Mouse (Mus musculus) neural tube, embryonic 13.5 days (tissue): Measurements from ENCODE around the gene Vat1. TPM values are rescaled to one million over a fixed set of nuclear protein-coding genes. Genes with fewer than 3 reads are reported as not detected.

ENCODE experiments used
- ATAC-seq: fragments of 200-750 bp; cut with Nextera tagmentation; 2 replicates; pipeline ENCODE4 v1.8.0; 2017; ENCODE audit warnings: low read depth, mild to moderate bottlenecking, moderate TSS enrichment, moderate library complexity
- H3K27ac ChIP-seq: fragments of 300-500 bp; sonication (generic); replicated peaks from 2 replicates; pipeline ENCODE4 v1.5.1; 2015; ENCODE audit warnings: moderate library complexity, mild to moderate bottlenecking, inconsistent platforms
- H3K27me3 ChIP-seq: fragments of 300-500 bp; sonication (generic); 2 replicates; pipeline ENCODE4 v1.6.1; 2015; ENCODE audit warnings: mild to moderate bottlenecking, inconsistent platforms
- H3K36me3 ChIP-seq: fragments of 300-500 bp; sonication (generic); 2 replicates; pipeline ENCODE4 v1.6.1; 2015; ENCODE audit warnings: mild to moderate bottlenecking, inconsistent platforms
- H3K4me1 ChIP-seq: fragments of 300-500 bp; sonication (generic); replicated peaks from 2 replicates; pipeline ENCODE4 v1.6.1; 2015; ENCODE audit warnings: inconsistent platforms
- H3K4me2 ChIP-seq: fragments of 300-500 bp; sonication (generic); 2 replicates; pipeline ENCODE4 v1.6.1; 2015; ENCODE audit warnings: inconsistent platforms, mild to moderate bottlenecking, moderate library complexity
- H3K4me3 ChIP-seq: fragments of 300-500 bp; sonication (generic); 2 replicates; pipeline ENCODE4 v1.5.1; 2015; ENCODE audit warnings: mild to moderate bottlenecking, inconsistent platforms
- H3K9ac ChIP-seq: fragments of 300-500 bp; sonication (generic); 2 replicates; pipeline ENCODE4 v1.6.1; 2015; ENCODE audit warnings: moderate library complexity, mild to moderate bottlenecking, inconsistent platforms
- H3K9me3 ChIP-seq: fragments of 300-500 bp; sonication (generic); 2 replicates; pipeline ENCODE4 v1.6.1; 2016; ENCODE audit warnings: inconsistent platforms
- WGBS: fragments of 180-500 bp; shearing (Covaris S2); methylation state at CpG from one replicate; pipeline ENCODE4 v1.1.7; 2015; 5-methylcytosine and 5-hydroxymethylcytosine counted together
- polyA plus RNA-seq: library from polyadenylated mRNA; unstranded; fragments of >200 nt; fragmentation: Nextera tagmentation; extraction: Ambion mirVana; gene quantifications from 2 replicates; pipeline ENCODE4 v1.2.1, GENCODE M21; 2015

The Vat1 gene
- polyA plus RNA-seq, 1 experiment from 2014 or later: 75.8 TPM

DNA sequence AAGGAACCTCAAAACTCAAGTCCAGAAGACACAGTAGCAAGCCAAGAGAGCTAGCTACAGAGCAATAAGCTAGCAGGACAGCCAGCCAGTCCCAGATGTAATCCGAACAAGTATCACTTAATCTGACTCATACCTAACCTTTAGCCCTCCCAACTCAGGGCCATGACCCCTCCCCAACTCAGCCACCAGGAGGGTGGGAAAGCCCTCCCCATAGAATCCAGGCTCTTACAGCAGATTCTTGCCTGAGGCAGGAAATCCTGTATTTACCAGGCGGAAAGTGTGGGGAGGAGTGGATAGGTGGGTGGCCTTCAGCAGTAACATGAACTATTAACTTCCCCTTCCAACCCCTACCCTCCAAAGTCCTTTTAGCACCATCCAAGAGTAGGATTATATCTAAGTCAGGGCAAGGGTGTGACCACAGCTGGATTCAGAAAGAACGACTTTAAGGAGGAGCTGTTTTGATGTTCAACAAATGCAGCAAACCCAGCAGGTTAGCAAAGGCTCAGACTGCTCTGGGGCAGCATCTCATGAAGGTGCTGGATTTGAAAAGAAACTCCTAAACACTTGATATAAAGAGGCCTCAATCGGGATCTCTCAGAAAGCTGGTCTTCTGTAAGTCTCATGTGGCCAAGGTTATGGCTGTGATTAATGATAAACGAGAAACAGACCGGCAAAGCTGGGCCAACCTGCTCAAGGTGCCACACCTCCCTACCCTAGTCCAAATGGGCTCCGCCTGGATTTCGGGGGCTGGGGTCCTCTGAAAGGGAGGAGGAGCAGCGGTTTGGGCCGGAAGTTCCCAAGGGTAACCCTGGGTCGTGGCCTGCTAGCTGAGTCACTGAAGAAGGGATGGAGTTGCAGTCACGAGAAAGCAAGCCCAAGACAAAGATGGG is 1.6 kb downstream of the Vat1 start, which contains the start of gene Rnd2:
Gene Rnd2, plus strand, starts transcription at position 789 of the 890 bp plus-strand sequence.
- peak within 1 kb of the TSS; percentile 99 for H3K4me3 ChIP-seq
- H3K9ac ChIP-seq: peak within 1 kb of the TSS; percentile 93
- H3K9me3 ChIP-seq: no peaks in the 10 kb centered on the region
- H3K27me3 ChIP-seq: no peaks in the 10 kb centered on the region
- WGBS: 13% methylated on average over 12 of the region's 12 CpGs
- ATAC-seq: 0 out of 2 replicates have a peak, but pooled peaks have one; percentile 0
- H3K4me2 ChIP-seq: peak within 1 kb of the TSS; percentile 86
- H3K36me3 ChIP-seq: peaks cover 32% of the 10 kb centered on the region
- H3K27ac ChIP-seq: peak within 1 kb of the TSS; percentile 93
- peaks cover 58% of the 10 kb centered on the region for H3K4me1 ChIP-seq

GRCm38 (mm10) chr11:101462583-101463440 is 3.2 kb downstream of the Vat1 start:
- peaks cover 49% of the 10 kb centered on the region for H3K4me1 ChIP-seq
- no peaks in the 10 kb centered on the region for H3K27me3 ChIP-seq
- no peak for ATAC-seq
- peak overlapping the region; percentile 99 for H3K4me3 ChIP-seq
- H3K27ac ChIP-seq: 0 out of 2 replicates have a peak overlapping the region, but pooled peaks have one; percentile 28
- WGBS: 30% methylated on average over 13 of the region's 13 CpGs
- peak overlapping the region; percentile 86 for H3K4me2 ChIP-seq
- no peaks in the 10 kb centered on the region for H3K9me3 ChIP-seq
- H3K36me3 ChIP-seq: peaks cover 48% of the 10 kb centered on the region
- peak overlapping the region; percentile 93 for H3K9ac ChIP-seq

GRCm38 (mm10) chr11:101462141-101462540 is 3.9 kb downstream of the Vat1 start:
- peaks cover 42% of the 10 kb centered on the region for H3K4me1 ChIP-seq
- WGBS: 64% methylated on average over 14 of the region's 14 CpGs
- H3K4me3 ChIP-seq: no peak overlapping the region
- peak overlapping the region; percentile 86; the same call in 1 of the 2 replicates for H3K4me2 ChIP-seq
- H3K36me3 ChIP-seq: peaks cover 55% of the 10 kb centered on the region
- no peak for ATAC-seq
- no peak overlapping the region for H3K9ac ChIP-seq
- no peaks in the 10 kb centered on the region for H3K27me3 ChIP-seq
- H3K9me3 ChIP-seq: no peaks in the 10 kb centered on the region
- no peak overlapping the region for H3K27ac ChIP-seq

DNA sequence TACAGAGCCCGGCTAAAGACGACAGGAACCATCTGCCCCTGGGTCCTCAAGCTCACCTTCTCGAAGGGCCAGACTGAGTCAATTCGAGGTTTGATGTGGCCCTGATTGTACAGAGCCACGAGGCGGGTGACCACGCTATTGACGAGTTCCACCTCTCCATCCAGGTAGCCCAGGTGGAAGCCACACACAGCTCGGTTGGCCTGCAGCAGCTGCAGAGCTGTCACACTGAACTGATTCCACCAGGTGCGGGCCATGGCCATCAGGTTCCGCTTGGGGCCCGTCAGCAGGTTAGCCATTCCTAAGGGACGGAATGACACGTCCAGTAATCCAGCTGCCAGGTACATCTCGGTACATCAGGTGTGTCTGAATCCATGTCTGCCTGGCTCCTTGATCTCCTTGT is 5.7 kb downstream of the Vat1 start:
- no peak for ATAC-seq

GRCm38 (mm10) chr11:101459716-101460115 is 6.3 kb downstream of the Vat1 start:
- Histone ChIP-seq H3K27ac (no peak overlapping the region), H3K4me3 (no peak overlapping the region), H3K4me2 (no peak overlapping the region), H3K9ac (no peak overlapping the region), H3K27me3 (no peaks in the 10 kb centered on the region), H3K36me3 (peaks cover 63% of the 10 kb centered on the region), H3K9me3 (no peaks in the 10 kb centered on the region), H3K4me1 (peaks cover 27% of the 10 kb centered on the region)
- 40% methylated on average over 5 of the region's 6 CpGs for WGBS
- no peak for ATAC-seq

More for the DNA sequence above, 5.7 kb downstream of the Vat1 start:
- H3K27me3 ChIP-seq: no peaks in the 10 kb centered on the region
- H3K9ac ChIP-seq: no peak overlapping the region; the same call in 1 of the 2 replicates
- no peak overlapping the region for H3K4me2 ChIP-seq
- no peak overlapping the region for H3K27ac ChIP-seq
- H3K9me3 ChIP-seq: no peaks in the 10 kb centered on the region
- WGBS: 88% methylated on average over 15 of the region's 15 CpGs
- no peak overlapping the region for H3K4me3 ChIP-seq
- peaks cover 63% of the 10 kb centered on the region for H3K36me3 ChIP-seq
- H3K4me1 ChIP-seq: peaks cover 31% of the 10 kb centered on the region

- peaks cover 63% of the 10 kb centered on the region for H3K36me3 ChIP-seq
- no peaks in the 10 kb centered on the region for H3K9me3 ChIP-seq
- 82% methylated on average over 12 of the region's 12 CpGs for WGBS
- H3K9ac ChIP-seq: no peak overlapping the region
- H3K4me1 ChIP-seq: peaks cover 12% of the 10 kb centered on the region
- H3K27me3 ChIP-seq: no peaks in the 10 kb centered on the region
- no peak overlapping the region for H3K27ac ChIP-seq
- no peak overlapping the region for H3K4me3 ChIP-seq
- H3K4me2 ChIP-seq: no peak overlapping the region
- no peak for ATAC-seq
These were observed 7.8 kb downstream of the Vat1 start for GRCm38 (mm10) chr11:101458217-101458616.

- peaks cover 62% of the 10 kb centered on the region for H3K36me3 ChIP-seq
These were observed 8.4 kb downstream of the Vat1 start for GRCm38 (mm10) chr11:101457631-101458030.

GRCm38 (mm10) chr11:101455627-101456026 is 10.4 kb downstream of the Vat1 start:
- peaks cover 42% of the 10 kb centered on the region for H3K36me3 ChIP-seq
- H3K4me2 ChIP-seq: no peak overlapping the region
- ATAC-seq: no peak
- no peaks in the 10 kb centered on the region for H3K27me3 ChIP-seq
- no peaks in the 10 kb centered on the region for H3K4me1 ChIP-seq
- no peak overlapping the region for H3K27ac ChIP-seq
- WGBS: 88% methylated on average over 7 of the region's 7 CpGs
- H3K9ac ChIP-seq: no peak overlapping the region
- H3K4me3 ChIP-seq: no peak overlapping the region
- no peaks in the 10 kb centered on the region for H3K9me3 ChIP-seq

More at GRCm38 (mm10) chr11:101457631-101458030, 8.4 kb downstream of the Vat1 start:
- Histone ChIP-seq H3K9ac (no peak overlapping the region), H3K4me2 (no peak overlapping the region), H3K9me3 (no peaks in the 10 kb centered on the region), H3K4me3 (no peak overlapping the region), H3K27me3 (no peaks in the 10 kb centered on the region), H3K4me1 (peaks cover 6% of the 10 kb centered on the region), H3K27ac (no peak overlapping the region)
- 90% methylated on average over 9 of the region's 9 CpGs for WGBS
- no peak for ATAC-seq

GRCm38 (mm10) chr11:101454702-101455101 is 11.3 kb downstream of the Vat1 start:
- peaks cover 33% of the 10 kb centered on the region for H3K36me3 ChIP-seq
- H3K9me3 ChIP-seq: no peaks in the 10 kb centered on the region
- H3K27me3 ChIP-seq: no peaks in the 10 kb centered on the region
- H3K9ac ChIP-seq: no peak overlapping the region
- no peak overlapping the region for H3K4me3 ChIP-seq
- no peak for ATAC-seq
- H3K27ac ChIP-seq: peak overlapping the region; percentile 54; the same call in 1 of the 2 replicates
- H3K4me1 ChIP-seq: no peaks in the 10 kb centered on the region
- H3K4me2 ChIP-seq: no peak overlapping the region
- 53% methylated on average over 6 of the region's 6 CpGs for WGBS

- H3K9ac ChIP-seq: no peak overlapping the region
- no peak overlapping the region for H3K4me3 ChIP-seq
- ATAC-seq: no peak
- no peak overlapping the region for H3K27ac ChIP-seq
- H3K9me3 ChIP-seq: no peaks in the 10 kb centered on the region
- 74% methylated on average over 10 of the region's 10 CpGs for WGBS
- H3K27me3 ChIP-seq: no peaks in the 10 kb centered on the region
- H3K4me1 ChIP-seq: no peaks in the 10 kb centered on the region
- H3K36me3 ChIP-seq: peaks cover 9% of the 10 kb centered on the region
- H3K4me2 ChIP-seq: no peak overlapping the region
These were observed 13.8 kb downstream of the Vat1 start for GRCm38 (mm10) chr11:101452093-101452774.

DNA sequence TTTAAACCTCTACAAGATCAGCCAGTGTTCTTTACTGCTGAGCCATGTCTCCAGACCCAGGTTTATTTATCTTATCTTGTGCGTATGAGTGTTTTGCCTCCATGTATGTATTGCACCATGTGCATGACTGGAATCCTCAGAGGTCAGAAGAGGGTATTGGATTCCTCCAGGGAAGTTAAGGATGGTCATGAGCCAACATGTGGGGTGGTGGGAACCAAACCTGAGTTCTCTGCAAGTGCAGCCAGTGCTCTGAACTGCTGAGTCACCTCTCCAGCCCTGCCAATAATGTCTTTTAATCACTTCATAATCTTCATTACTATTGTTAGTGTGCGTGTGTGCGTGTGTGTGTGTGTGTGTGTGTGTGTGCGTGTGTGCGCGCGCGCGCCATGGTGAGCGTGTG is 14.5 kb downstream of the Vat1 start:
- Histone ChIP-seq H3K9ac (no peak overlapping the region), H3K36me3 (peaks cover 6% of the 10 kb centered on the region), H3K4me3 (no peak overlapping the region), H3K27ac (no peak overlapping the region), H3K4me2 (no peak overlapping the region), H3K9me3 (no peaks in the 10 kb centered on the region), H3K27me3 (no peaks in the 10 kb centered on the region), H3K4me1 (no peaks in the 10 kb centered on the region)
- WGBS: 96% methylated on average over 10 of the region's 10 CpGs
- no peak for ATAC-seq
